Mouse (Mus musculus) embryonic facial prominence, embryonic 11.5 days (tissue): ENCODE results near the gene Gm49380. TPM values are rescaled to one million over a fixed set of nuclear protein-coding genes. Genes with fewer than 3 reads are reported as not detected.

Experiments
- ATAC-seq: fragments of 200-750 bp; cut with Nextera tagmentation; replicated peaks from 2 replicates; pipeline ENCODE4 v1.8.0; 2017; ENCODE audit warnings: low read depth; ENCODE audit not compliant: insufficient number of reproducible peaks, low FRiP score, low TSS enrichment
- DNase-seq: peaks from one replicate; pipeline ENCODE4 v3.0.0-alpha.2; 2015; ENCODE audit warnings: low spot score
- H3K27ac ChIP-seq: fragments of 300-500 bp; sonication (generic); replicated peaks from 2 replicates; pipeline ENCODE4 v1.5.1; 2014; ENCODE audit warnings: mild to moderate bottlenecking, low read depth, low read length, control low read depth
- H3K27me3 ChIP-seq: fragments of 300-500 bp; sonication (generic); 2 replicates; pipeline ENCODE4 v1.6.1; 2014; ENCODE audit warnings: mild to moderate bottlenecking, low read length, moderate library complexity, mixed read lengths; ENCODE audit not compliant: control insufficient read depth, insufficient read depth
- H3K36me3 ChIP-seq: fragments of 300-500 bp; sonication (generic); replicated peaks from 2 replicates; pipeline ENCODE4 v1.6.1; 2014; ENCODE audit warnings: low read depth, mild to moderate bottlenecking, low read length, moderate library complexity, mixed read lengths; ENCODE audit not compliant: control insufficient read depth, insufficient read depth
- H3K4me1 ChIP-seq: fragments of 300-500 bp; sonication (generic); 2 replicates; pipeline ENCODE4 v1.6.1; 2014; ENCODE audit warnings: low read length, mixed read lengths; ENCODE audit not compliant: control insufficient read depth, insufficient read depth
- H3K4me2 ChIP-seq: fragments of 300-500 bp; sonication (generic); 2 replicates; pipeline ENCODE4 v1.6.1; 2014; ENCODE audit warnings: low read depth, mild to moderate bottlenecking, control low read depth, low read length, moderate library complexity
- H3K4me3 ChIP-seq: fragments of 300-500 bp; sonication (generic); 2 replicates; pipeline ENCODE4 v1.5.1; 2014; ENCODE audit warnings: low read depth, low read length, control low read depth
- H3K9ac ChIP-seq: fragments of 300-500 bp; sonication (generic); replicated peaks from 2 replicates; pipeline ENCODE4 v1.6.1; 2014; ENCODE audit warnings: mild to moderate bottlenecking, control low read depth, low read length
- H3K9me3 ChIP-seq: fragments of 300-500 bp; sonication (generic); replicated peaks from 2 replicates; pipeline ENCODE4 v1.6.1; 2016; ENCODE audit warnings: mild to moderate bottlenecking, low read length, inconsistent platforms, mixed read lengths; ENCODE audit not compliant: control insufficient read depth
- WGBS: fragments of 180-500 bp; shearing (Covaris S2); extraction: QIAGEN DNeasy Blood & Tissue Kit; methylation state at CpG from one replicate; pipeline ENCODE4 v1.1.7; 2014; 5-methylcytosine and 5-hydroxymethylcytosine counted together
- polyA plus RNA-seq: library from polyadenylated mRNA; unstranded; fragments of >200 nt; fragmentation: Nextera tagmentation; extraction: Ambion mirVana; gene quantifications from 2 replicates; pipeline ENCODE4 v1.2.1, GENCODE M21; 2014

The Gm49380 gene
- polyA plus RNA-seq, 1 experiment from 2014 or later = 0.08 TPM

- no peak for ATAC-seq
- H3K9ac ChIP-seq = no peak overlapping the region
- H3K9me3 ChIP-seq = no peaks in the 10 kb centered on the region
- H3K4me1 ChIP-seq = no peaks in the 10 kb centered on the region; the same call in 1 of the 2 replicates
- no peak overlapping the region for H3K4me3 ChIP-seq
- H3K4me2 ChIP-seq = no peak overlapping the region
- DNase-seq = no peak
- H3K27ac ChIP-seq = no peak overlapping the region
- H3K27me3 ChIP-seq = no peaks in the 10 kb centered on the region
- H3K36me3 ChIP-seq = no peaks in the 10 kb centered on the region; the same call in 1 of the 2 replicates
- WGBS = 91% methylated on average over 9 of the region's 9 CpGs
These were observed 17.5 kb downstream of the Gm49380 start for GRCm38 (mm10) chr9:44095781-44096180.

- no peaks in the 10 kb centered on the region for H3K27me3 ChIP-seq
- no peaks in the 10 kb centered on the region; the same call in 1 of the 2 replicates for H3K36me3 ChIP-seq
- no peaks in the 10 kb centered on the region; the same call in 1 of the 2 replicates for H3K4me1 ChIP-seq
- H3K4me3 ChIP-seq = no peak overlapping the region
- ATAC-seq (no peak), DNase-seq (no peak)
- H3K4me2 ChIP-seq = no peak overlapping the region
- no peak overlapping the region for H3K27ac ChIP-seq
- WGBS = 84% methylated on average over 3 of the region's 3 CpGs
- no peak overlapping the region for H3K9ac ChIP-seq
- H3K9me3 ChIP-seq = no peaks in the 10 kb centered on the region
These were observed 18.6 kb downstream of the Gm49380 start for GRCm38 (mm10) chr9:44094737-44095136.

GRCm38 (mm10) chr9:44093612-44094503 is 19.4 kb downstream of the Gm49380 start:
- Histone ChIP-seq H3K27ac (no peak overlapping the region), H3K4me2 (no peak overlapping the region), H3K36me3 (no peaks in the 10 kb centered on the region; the same call in 1 of the 2 replicates), H3K9me3 (no peaks in the 10 kb centered on the region), H3K9ac (no peak overlapping the region), H3K27me3 (no peaks in the 10 kb centered on the region), H3K4me3 (no peak overlapping the region), H3K4me1 (no peaks in the 10 kb centered on the region; the same call in 1 of the 2 replicates)
- peak; percentile 83 for DNase-seq
- 32% methylated on average over 24 of the region's 24 CpGs for WGBS
- peak; percentile 81; the same call in 1 of the 2 replicates for ATAC-seq

GRCm38 (mm10) chr9:44088877-44089608 is 24.3 kb downstream of the Gm49380 start:
- Histone ChIP-seq H3K4me3 (no peak overlapping the region), H3K4me1 (peaks cover 6% of the 10 kb centered on the region; the same call in 1 of the 2 replicates), H3K9me3 (no peaks in the 10 kb centered on the region), H3K9ac (no peak overlapping the region), H3K36me3 (no peaks in the 10 kb centered on the region; the same call in 1 of the 2 replicates), H3K27ac (no peak overlapping the region), H3K4me2 (no peak overlapping the region), H3K27me3 (peaks cover 6% of the 10 kb centered on the region)
- no peak for ATAC-seq
- WGBS = 66% methylated on average over 12 of the region's 12 CpGs
- no peak for DNase-seq

- ATAC-seq (peak; percentile 37; the same call in 1 of the 2 replicates), DNase-seq (peak; percentile 61)
- no peak overlapping the region for H3K4me3 ChIP-seq
- no peak overlapping the region; the same call in 1 of the 2 replicates for H3K4me2 ChIP-seq
- WGBS = 7% methylated on average over 15 of the region's 15 CpGs
- no peak overlapping the region for H3K9ac ChIP-seq
- H3K27me3 ChIP-seq = peaks cover 6% of the 10 kb centered on the region
- H3K27ac ChIP-seq = no peak overlapping the region
- no peaks in the 10 kb centered on the region; the same call in 1 of the 2 replicates for H3K36me3 ChIP-seq
- peaks cover 6% of the 10 kb centered on the region for H3K4me1 ChIP-seq
- no peaks in the 10 kb centered on the region for H3K9me3 ChIP-seq
These were observed 25.4 kb downstream of the Gm49380 start for GRCm38 (mm10) chr9:44087761-44088455.

GRCm38 (mm10) chr9:44086960-44087359 is 26.3 kb downstream of the Gm49380 start:
- ATAC-seq = no peak

GRCm38 (mm10) chr9:44085741-44086665 is 27.3 kb downstream of the Gm49380 start:
- ATAC-seq = no peak
- peaks cover 6% of the 10 kb centered on the region for H3K27me3 ChIP-seq
- no peaks in the 10 kb centered on the region for H3K9me3 ChIP-seq
- H3K4me3 ChIP-seq = no peak overlapping the region
- H3K4me2 ChIP-seq = no peak overlapping the region; the same call in none of the 2 replicates
- DNase-seq = no peak
- H3K36me3 ChIP-seq = no peaks in the 10 kb centered on the region
- no peak overlapping the region for H3K27ac ChIP-seq
- 70% methylated on average over 15 of the region's 15 CpGs for WGBS
- H3K4me1 ChIP-seq = peaks cover 6% of the 10 kb centered on the region
- H3K9ac ChIP-seq = no peak overlapping the region

More at GRCm38 (mm10) chr9:44086960-44087359, 26.3 kb downstream of the Gm49380 start:
- DNase-seq = no peak
- Histone ChIP-seq H3K27me3 (peaks cover 6% of the 10 kb centered on the region), H3K4me1 (peaks cover 6% of the 10 kb centered on the region), H3K4me2 (no peak overlapping the region), H3K36me3 (no peaks in the 10 kb centered on the region), H3K4me3 (no peak overlapping the region), H3K9me3 (no peaks in the 10 kb centered on the region), H3K9ac (no peak overlapping the region), H3K27ac (no peak overlapping the region)
- WGBS = 36% methylated on average over 10 of the region's 10 CpGs
